In genomic region chr8:89046639-89047348, GRCm38 (mm10) we compare ENCODE assay signal across 9 mouse cellular contexts. TPM values are rescaled to one million over a fixed set of nuclear protein-coding genes. Genes with fewer than 3 reads are reported as not detected.
A peak's percentile ranks its signal among the peaks of the same experiment; 100 is the strongest.
DNase-seq lines count a peak whose midpoint lies in the region; ATAC-seq and TF ChIP-seq lines count a peak whose summit lies in the region.
"Had no signal": no experiment of that assay in that cellular context is flagged by ENCODE, and none has a peak within 500 bp of the region (broad histone marks: within the 10 kb centered on the region; RNA-seq: fewer than 3 reads in every experiment).

No protein-coding gene starts in this region.

- H3K4me2 ChIP-seq in hindbrain, embryonic 14.5 days (replicated peaks) = peak overlapping the region; percentile 31

- H3K27me3 ChIP-seq in ES-Bruce4 (ENCODE audit: control insufficient read depth, insufficient read depth, low read length, poor library complexity, severe bottlenecking) = no peaks in the 10 kb centered on the region
- H3K27me3 ChIP-seq in hindbrain, embryonic 14.5 days (ENCODE audit: control insufficient read depth, insufficient read depth, low read length) = peaks cover 30% of the 10 kb centered on the region
- H3K27me3 ChIP-seq: Patski had no signal

- peak overlapping the region; percentile 55 for H3K27ac ChIP-seq in ES-Bruce4 (ENCODE audit: insufficient read depth, low read length)
- no peak overlapping the region for H3K27ac ChIP-seq in hindbrain, embryonic 14.5 days

- 3% methylated on average over 26 of the region's 26 CpGs for WGBS in hindbrain, embryonic 14.5 days

- H3K4me1 ChIP-seq in ES-Bruce4 (ENCODE audit: control insufficient read depth, insufficient read depth, low read length) = peaks cover 3% of the 10 kb centered on the region
- peaks cover 14% of the 10 kb centered on the region; the same call in 1 of the 2 replicates for H3K4me1 ChIP-seq in hindbrain, embryonic 14.5 days (replicated peaks; ENCODE audit: control insufficient read depth, insufficient read depth, low read length)

- peak overlapping the region; percentile 3 for H3K9ac ChIP-seq in ES-Bruce4 (ENCODE audit: low read depth, poor library complexity, severe bottlenecking)
- H3K9ac ChIP-seq in hindbrain, embryonic 14.5 days = no peak overlapping the region

- H3K36me3 ChIP-seq in ES-Bruce4 (ENCODE audit: control insufficient read depth, insufficient read depth, low read length, poor library complexity, severe bottlenecking) = peaks cover 30% of the 10 kb centered on the region
- no peaks in the 10 kb centered on the region for H3K36me3 ChIP-seq in hindbrain, embryonic 14.5 days (replicated peaks; ENCODE audit: control insufficient read depth, insufficient read depth)

- peak; percentile 2 for TF ChIP-seq POLR2A in ES-Bruce4 (IDR thresholded peaks at IDR 0.05; ENCODE audit: insufficient read depth, low read length)

- H3K4me3 ChIP-seq in ES-Bruce4 (ENCODE audit: low read depth, low read length) = peak overlapping the region; percentile 90
- H3K4me3 ChIP-seq in hindbrain, embryonic 14.5 days (replicated peaks; ENCODE audit: low read length) = no peak overlapping the region

- no peaks in the 10 kb centered on the region for H3K9me3 ChIP-seq in ES-Bruce4 (replicated peaks; ENCODE audit: control insufficient read depth, insufficient read depth, low read length, poor library complexity, severe bottlenecking)
- no peaks in the 10 kb centered on the region for H3K9me3 ChIP-seq in hindbrain, embryonic 14.5 days (ENCODE audit: control insufficient read depth, low read length)

- peak; percentile 73 for DNase-seq in embryo, embryonic 10.5 days (ENCODE audit: low spot score)
- no peak for DNase-seq in hindbrain, embryonic 14.5 days (ENCODE audit: low spot score)
- DNase-seq in mesoderm, embryonic 11.5 days (ENCODE audit: low read depth, low spot score) = peak; percentile 56
- DNase-seq in thymus, postnatal 4 days = no peak
- no peak for DNase-seq in cerebellum, postnatal 36 days
- DNase-seq: cerebellum, adult 18-20 months had no signal

- TF ChIP-seq CTCF in ES-Bruce4 (IDR thresholded peaks at IDR 0.05; ENCODE audit: low read depth, low read length) = no peak

- ATAC-seq in hindbrain, embryonic 14.5 days (ENCODE audit: low FRiP score) = no peak
- no peak for ATAC-seq in CD4-positive, CD25-positive, alpha-beta regulatory T cell, adult 4 months
- ATAC-seq: Patski had no signal

- TF ChIP-seq EP300 in ES-Bruce4 (IDR thresholded peaks at IDR 0.05; ENCODE audit: insufficient read depth, low read depth, low read length) = no peak

RNA-seq across cellular contexts. Expression of gene Sall1, which starts 2.8 kb away (rescaled TPM):
- 58.9 and 60.4 TPM in 2 replicates for polyA plus RNA-seq in ES-Bruce4 (2011; ENCODE audit: insufficient read depth, insufficient read length, low read depth, missing spikeins)
- polyA plus RNA-seq in hindbrain, embryonic 14.5 days (2014; fragmentation: Nextera tagmentation; extraction: Ambion mirVana) = 9.7 and 9.9 TPM in 2 replicates
- polyA plus RNA-seq in CD4-positive, CD25-positive, alpha-beta regulatory T cell, adult 4 months (2017; shearing (Covaris generic)) = not detected

Comparison
In these comparisons a context has a peak if more than half of its experiments do, and no peak if none do; other contexts are left out.
1. DNase-seq: peak in embryo, embryonic 10.5 days (single experiment) and mesoderm, embryonic 11.5 days (single experiment); none in hindbrain, embryonic 14.5 days (single experiment), thymus, postnatal 4 days (single experiment) and cerebellum, postnatal 36 days (0 of 2).
2. RNA of gene Sall1, which starts 2.8 kb away (polyA plus RNA-seq): 58.9 to 60.4 TPM in ES-Bruce4 and 9.7 to 9.9 TPM in hindbrain, embryonic 14.5 days; not detected in CD4-positive, CD25-positive, alpha-beta regulatory T cell, adult 4 months; every median in the first group is over 10 times any median in the second.